Mouse (Mus musculus) effector memory CD4-positive, alpha-beta T cell, adult 7 months (primary cell): Measurements from ENCODE around the gene Yif1b. TPM values are rescaled to one million over a fixed set of nuclear protein-coding genes. Genes with fewer than 3 reads are reported as not detected.

ENCODE experiments used
- polyA plus RNA-seq: library from polyadenylated mRNA; unstranded; fragments of 100-300 nt; shearing (Covaris generic); gene quantifications from one replicate; pipeline ENCODE4 v1.2.1, GENCODE M21; 2017

Yif1b gene
- 49.7 TPM for polyA plus RNA-seq

DNA sequence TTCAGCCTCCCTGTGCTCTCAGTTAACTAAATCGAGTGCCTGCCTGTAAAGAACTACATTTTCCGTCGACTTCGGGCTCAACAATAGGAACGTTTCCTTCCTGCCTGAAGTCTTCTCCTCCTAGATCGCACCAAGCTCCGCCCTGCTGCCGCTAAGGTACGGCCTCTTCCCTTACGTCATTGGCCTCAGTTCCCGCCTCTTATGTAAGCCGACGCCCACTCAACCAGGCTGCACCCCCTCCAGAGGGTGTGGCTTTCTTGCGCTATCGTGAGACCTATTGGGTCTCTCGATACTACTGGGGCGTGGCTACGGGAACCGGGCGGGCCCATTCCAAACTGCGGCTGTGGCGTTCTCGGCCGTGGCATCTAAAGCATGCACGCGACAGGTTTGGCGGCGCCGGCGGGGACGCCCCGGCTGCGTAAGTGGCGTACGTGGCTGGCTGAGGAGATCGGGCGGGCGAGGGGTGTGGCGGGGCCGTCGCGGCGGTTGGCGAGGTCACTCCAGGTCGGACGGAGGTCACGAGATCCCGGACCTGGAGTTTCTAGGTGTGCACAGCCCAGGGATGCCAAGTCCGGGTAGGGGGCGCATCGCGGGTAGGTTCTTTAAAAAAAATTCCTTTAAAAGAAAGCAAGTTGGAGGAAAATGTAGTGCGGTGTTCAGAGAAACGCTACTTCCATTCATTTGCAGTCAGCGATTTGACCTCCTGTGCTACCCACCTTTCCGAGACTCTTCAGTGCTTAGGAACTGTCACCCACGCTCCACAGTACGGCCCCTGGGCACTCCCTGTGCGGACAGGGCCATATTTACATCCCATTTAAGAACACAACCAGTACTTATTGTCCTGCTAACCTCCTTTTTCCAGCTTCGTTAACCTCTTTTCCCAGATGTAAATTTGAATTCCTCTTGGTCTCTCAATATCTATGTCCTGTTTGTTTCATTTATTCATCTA is at the start of gene Yif1b:
Yif1b (plus strand) TSS at position 311 of the 949 bp plus-strand sequence.

DNA sequence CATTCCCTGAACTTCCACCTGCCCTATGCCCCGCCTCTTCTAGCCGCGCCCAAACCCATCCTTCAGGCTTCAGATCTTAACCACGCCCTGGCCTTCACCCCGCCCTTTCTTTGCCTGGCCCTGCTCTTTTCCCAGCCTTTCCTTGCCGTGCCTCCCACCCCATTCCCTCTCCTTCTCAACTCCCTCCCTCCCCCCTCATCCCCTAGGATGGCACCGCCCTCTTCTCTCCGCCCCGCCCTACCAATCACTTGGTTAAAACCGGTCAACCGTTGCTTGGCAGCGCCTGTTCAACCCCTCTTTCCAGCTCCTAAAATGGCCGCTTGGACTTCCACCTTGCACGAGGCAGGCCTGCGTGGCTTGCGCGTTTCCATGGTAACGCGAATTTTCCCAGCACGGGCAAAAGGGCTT is 24.4 kb upstream of the Yif1b start, which contains the start of gene Catsperg1:
Catsperg1 (minus strand) TSS at position 361 of the 408 bp plus-strand sequence.

DNA sequence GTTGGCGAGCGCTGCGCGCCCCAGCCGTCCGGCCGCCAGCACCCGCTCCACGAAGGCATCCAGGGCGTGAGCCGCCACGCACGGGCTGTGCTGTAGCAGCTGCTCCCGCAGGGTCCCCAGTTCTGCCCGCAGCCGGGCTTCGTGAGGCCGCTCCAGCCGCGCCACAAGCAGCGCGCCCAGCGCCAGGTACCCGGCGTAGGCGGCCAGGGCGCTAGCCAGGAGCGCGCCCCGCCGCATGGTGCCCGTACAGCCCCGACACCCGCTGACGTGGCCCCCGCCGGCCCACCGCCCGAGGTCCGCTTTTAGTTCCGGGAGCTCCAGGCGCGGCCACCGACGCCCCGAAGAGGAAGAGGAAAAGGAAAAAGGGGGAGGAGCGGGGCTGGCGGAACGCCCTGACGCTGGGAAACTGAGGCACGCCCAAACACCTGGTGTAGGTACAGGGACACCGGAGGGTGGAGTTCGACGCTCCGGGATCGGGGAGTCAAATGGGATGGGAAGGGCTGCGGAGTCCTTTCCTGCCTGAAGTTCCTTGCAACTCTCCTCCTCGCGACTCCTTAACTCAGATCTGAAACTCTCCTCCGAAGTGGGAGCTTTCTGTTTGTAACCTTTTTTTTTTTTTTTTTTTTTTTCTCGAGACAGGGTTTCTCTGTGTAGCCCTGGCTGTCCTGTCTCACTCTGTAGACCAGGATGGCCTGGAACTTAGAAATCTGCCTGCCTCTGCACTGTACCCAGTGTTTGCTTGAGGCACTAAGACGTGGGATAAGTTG is 5.7 kb upstream of the Yif1b start, which contains the start of gene Kcnk6:
Kcnk6 (minus strand) TSS at position 269 of the 767 bp plus-strand sequence.

DNA sequence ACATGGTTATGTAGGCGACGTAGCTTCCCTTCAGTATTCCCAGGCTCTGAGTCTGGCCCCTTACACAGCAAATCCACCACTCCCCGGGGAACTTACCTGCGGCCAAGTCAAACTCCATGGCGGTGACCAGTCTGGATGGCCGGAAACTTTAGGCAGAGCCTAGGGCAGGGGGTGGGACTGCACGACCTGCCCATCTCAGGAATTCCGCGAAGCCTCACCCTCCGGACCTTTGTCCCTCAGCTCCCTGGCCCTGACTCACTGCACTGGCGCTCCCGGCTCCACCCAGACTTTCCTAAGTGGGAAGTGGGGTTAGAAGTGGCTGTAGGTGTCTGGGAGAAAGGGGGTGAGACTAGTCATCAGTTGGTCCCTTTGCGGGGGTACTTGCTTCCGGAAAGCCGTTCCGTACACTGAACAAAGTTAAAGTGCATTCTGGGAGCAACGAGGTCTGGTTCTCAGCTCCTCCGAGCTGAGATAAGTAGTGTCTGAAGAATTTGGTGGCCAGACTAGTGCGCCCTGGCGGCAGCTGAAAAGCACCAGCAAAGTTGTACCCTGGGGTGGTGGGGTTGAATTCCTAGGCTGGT is 10.2 kb downstream of the Yif1b start, which contains the start of gene 2200002D01Rik:
2200002D01Rik (minus strand) TSS at position 206 of the 581 bp plus-strand sequence.

DNA sequence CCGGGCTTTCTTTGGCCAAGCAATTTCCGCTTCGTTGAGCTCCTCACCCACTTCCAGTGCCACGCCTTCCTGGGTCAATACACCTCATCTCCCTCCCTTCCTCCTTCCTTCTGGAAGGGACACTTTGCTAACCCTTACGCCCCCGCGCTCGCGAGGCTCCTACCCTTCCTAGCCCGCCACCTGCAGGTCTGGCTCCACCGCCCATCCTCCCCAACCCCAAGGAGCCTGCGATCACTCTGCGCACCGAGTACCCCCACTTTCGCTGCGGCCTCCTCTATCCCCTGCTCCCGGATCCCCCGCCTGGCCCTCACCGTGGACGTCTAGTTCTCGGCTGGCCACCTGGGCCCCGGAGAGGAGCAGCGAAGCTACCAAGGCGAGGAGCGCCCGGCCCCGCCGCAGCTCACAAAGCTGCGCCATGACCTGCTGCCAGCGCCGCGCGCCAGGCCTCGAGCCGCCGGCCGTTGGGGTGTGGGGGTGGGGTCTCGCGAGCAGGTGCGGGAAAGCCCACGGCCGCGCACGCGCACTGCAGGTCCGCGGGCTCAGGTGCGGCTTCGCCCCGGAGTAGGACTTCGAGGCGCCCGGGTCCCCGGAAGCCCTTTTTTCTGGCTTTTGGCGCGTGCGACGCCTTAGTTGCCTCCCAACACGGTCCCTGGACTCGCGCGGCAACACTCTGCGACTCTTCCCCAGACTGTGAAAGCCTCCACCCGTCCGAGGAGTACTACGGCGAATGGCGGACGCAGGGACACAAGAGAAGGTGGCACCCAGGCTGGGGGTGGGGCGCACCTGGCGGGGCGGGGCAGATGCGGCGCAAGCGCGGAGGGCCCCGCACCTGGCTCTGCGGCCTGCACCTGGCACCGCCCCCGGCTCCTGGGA is 43.3 kb downstream of the Yif1b start, which contains the start of gene Spint2:
Spint2 (minus strand) TSS at position 712 of the 873 bp plus-strand sequence.

DNA sequence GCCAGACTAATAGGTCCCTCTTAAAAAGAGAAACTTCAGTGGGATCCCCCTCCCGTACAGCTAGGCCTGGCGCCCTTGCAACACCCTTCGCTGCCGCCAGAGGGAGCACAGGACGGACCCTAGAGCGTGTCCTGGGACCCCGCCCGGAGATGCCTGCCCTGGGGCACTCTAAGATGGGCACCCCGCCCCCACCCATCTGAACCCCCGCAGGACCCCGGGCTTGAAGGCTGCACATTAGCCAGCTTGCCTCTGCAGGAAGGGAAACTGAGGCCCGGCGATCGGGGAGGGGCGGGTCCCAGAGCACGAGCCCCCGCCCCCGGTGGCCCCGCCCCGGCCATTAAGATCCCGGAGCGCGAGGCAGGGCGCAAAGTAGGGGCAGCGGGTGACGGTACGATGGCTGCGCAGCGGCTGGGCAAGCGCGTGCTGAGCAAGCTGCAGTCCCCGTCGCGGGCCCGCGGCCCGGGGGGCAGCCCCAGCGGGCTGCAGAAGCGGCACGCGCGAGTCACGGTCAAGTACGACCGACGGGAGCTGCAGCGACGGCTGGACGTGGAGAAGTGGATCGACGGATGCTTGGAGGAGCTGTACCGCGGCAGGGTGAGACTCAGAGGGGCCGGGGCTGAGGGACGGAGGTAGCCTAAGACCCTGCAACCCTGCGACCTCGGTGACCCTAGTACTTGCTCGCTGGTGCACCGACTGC is 51.0 kb downstream of the Yif1b start, which contains the start of gene Ppp1r14a:
Ppp1r14a (plus strand) TSS at position 367 of the 697 bp plus-strand sequence.

Other genes with a start within 250 kb of the Yif1b start
- gene Ryr1, start 113.2 kb upstream of the Yif1b start, polyA plus RNA-seq = 1.2 TPM
- gene Rasgrp4, start 103.5 kb upstream of the Yif1b start, polyA plus RNA-seq = 0.29 TPM
- 43.6 TPM for gene Fam98c, start 82.1 kb upstream of the Yif1b start, polyA plus RNA-seq
- gene Ggn, start 68.1 kb upstream of the Yif1b start, polyA plus RNA-seq = not detected
- not detected for gene Spred3, start 67.9 kb upstream of the Yif1b start, polyA plus RNA-seq
- gene Psmd8, start 57.6 kb upstream of the Yif1b start, polyA plus RNA-seq = 173 TPM
- 1.4 TPM for gene Catsperg1, start 24.3 kb upstream of the Yif1b start, polyA plus RNA-seq
- gene Kcnk6, start 5.8 kb upstream of the Yif1b start, polyA plus RNA-seq = 1.6 TPM
- gene 2200002D01Rik, start 10.1 kb downstream of the Yif1b start, polyA plus RNA-seq = 0.79 TPM
- gene Spint2, start 43.6 kb downstream of the Yif1b start, polyA plus RNA-seq = 130 TPM
- gene Ppp1r14a, start 51.0 kb downstream of the Yif1b start, polyA plus RNA-seq = not detected
- not detected for gene Dpf1, start 65.6 kb downstream of the Yif1b start, polyA plus RNA-seq